Mouse (Mus musculus) liver, embryonic 16.5 days (tissue): ENCODE results near the gene Pparg. TPM values are rescaled to one million over a fixed set of nuclear protein-coding genes. Genes with fewer than 3 reads are reported as not detected.

Source experiments
- ATAC-seq: fragments of 200-750 bp; cut with Nextera tagmentation; 2 replicates; pipeline ENCODE4 v1.8.0; 2017; ENCODE audit warnings: low read depth, mild to moderate bottlenecking, moderate number of reproducible peaks, moderate library complexity
- H3K27ac ChIP-seq: fragments of 300-500 bp; sonication (generic); 2 replicates; pipeline ENCODE4 v1.5.1; 2014; ENCODE audit warnings: mild to moderate bottlenecking, low read length
- H3K27me3 ChIP-seq: fragments of 300-500 bp; sonication (generic); 2 replicates; pipeline ENCODE4 v1.6.1; 2014; ENCODE audit warnings: low read depth, low read length, mixed read lengths; ENCODE audit not compliant: control insufficient read depth, insufficient read depth
- H3K36me3 ChIP-seq: fragments of 300-500 bp; sonication (generic); 2 replicates; pipeline ENCODE4 v1.6.1; 2014; ENCODE audit warnings: mild to moderate bottlenecking; ENCODE audit not compliant: control insufficient read depth, insufficient read depth
- H3K4me1 ChIP-seq: fragments of 300-500 bp; sonication (generic); 2 replicates; pipeline ENCODE4 v1.6.1; 2014; ENCODE audit warnings: low read depth, low read length, mixed read lengths; ENCODE audit not compliant: control insufficient read depth
- H3K4me2 ChIP-seq: fragments of 300-500 bp; sonication (generic); 2 replicates; pipeline ENCODE4 v1.6.1; 2014; ENCODE audit warnings: low read depth, low read length, mixed read lengths
- H3K4me3 ChIP-seq: fragments of 300-500 bp; sonication (generic); 2 replicates; pipeline ENCODE4 v1.5.1; 2014; ENCODE audit warnings: low read depth, mild to moderate bottlenecking, low read length
- H3K9ac ChIP-seq: fragments of 300-500 bp; sonication (generic); 2 replicates; pipeline ENCODE4 v1.6.1; 2014; ENCODE audit warnings: low read depth, low read length
- H3K9me3 ChIP-seq: fragments of 300-500 bp; sonication (generic); replicated peaks from 2 replicates; pipeline ENCODE4 v1.6.1; 2016; ENCODE audit warnings: low read length; ENCODE audit not compliant: control insufficient read depth
- WGBS: fragments of 180-500 bp; shearing (Covaris S2); extraction: QIAGEN DNeasy Blood & Tissue Kit; methylation state at CpG from one replicate; pipeline ENCODE4 v1.1.7; 2014; ENCODE audit not compliant: insufficient replicate concordance; 5-methylcytosine and 5-hydroxymethylcytosine counted together
- polyA plus RNA-seq: library from polyadenylated mRNA; unstranded; fragments of >200 nt; fragmentation: Nextera tagmentation; extraction: Ambion mirVana; gene quantifications from 2 replicates; pipeline ENCODE4 v1.2.1, GENCODE M21; 2015

Gene Pparg
- polyA plus RNA-seq, 1 experiment from 2014 or later: 1.7 TPM

- H3K9me3 ChIP-seq: no peaks in the 10 kb centered on the region
- no peaks in the 10 kb centered on the region for H3K27me3 ChIP-seq
- no peaks in the 10 kb centered on the region for H3K36me3 ChIP-seq
- H3K4me3 ChIP-seq: no peak overlapping the region
- no peak overlapping the region for H3K27ac ChIP-seq
- H3K4me1 ChIP-seq: no peaks in the 10 kb centered on the region
- WGBS: 65% methylated on average over 4 of the region's 4 CpGs
- H3K4me2 ChIP-seq: no peak overlapping the region
- no peak overlapping the region for H3K9ac ChIP-seq
- no peak for ATAC-seq
Measured at GRCm38 (mm10) chr6:115389945-115390540, 29.3 kb downstream of the Pparg start.

GRCm38 (mm10) chr6:115396911-115397310 is 36.2 kb downstream of the Pparg start:
- ATAC-seq: no peak
- Histone ChIP-seq H3K9me3 (no peaks in the 10 kb centered on the region), H3K27ac (no peak overlapping the region), H3K4me1 (no peaks in the 10 kb centered on the region), H3K4me3 (no peak overlapping the region), H3K36me3 (no peaks in the 10 kb centered on the region), H3K27me3 (no peaks in the 10 kb centered on the region), H3K9ac (no peak overlapping the region), H3K4me2 (no peak overlapping the region)
- 35% methylated on average over 3 of the region's 3 CpGs for WGBS

GRCm38 (mm10) chr6:115404354-115404753 is 43.6 kb downstream of the Pparg start:
- H3K9me3 ChIP-seq: no peaks in the 10 kb centered on the region
- H3K36me3 ChIP-seq: no peaks in the 10 kb centered on the region

GRCm38 (mm10) chr6:115411477-115411876 is 50.7 kb downstream of the Pparg start:
- Histone ChIP-seq H3K4me3 (no peak overlapping the region), H3K4me1 (no peaks in the 10 kb centered on the region), H3K4me2 (no peak overlapping the region), H3K27me3 (no peaks in the 10 kb centered on the region), H3K27ac (no peak overlapping the region), H3K36me3 (no peaks in the 10 kb centered on the region), H3K9me3 (no peaks in the 10 kb centered on the region), H3K9ac (no peak overlapping the region)
- 11% methylated on average over 1 of the region's 1 CpGs for WGBS
- no peak for ATAC-seq

More at GRCm38 (mm10) chr6:115404354-115404753, 43.6 kb downstream of the Pparg start:
- H3K27ac ChIP-seq: no peak overlapping the region
- no peaks in the 10 kb centered on the region for H3K27me3 ChIP-seq
- no peak for ATAC-seq
- WGBS: 46% methylated on average over 2 of the region's 2 CpGs
- H3K4me1 ChIP-seq: no peaks in the 10 kb centered on the region
- H3K4me3 ChIP-seq: no peak overlapping the region
- H3K4me2 ChIP-seq: no peak overlapping the region
- H3K9ac ChIP-seq: no peak overlapping the region

- Histone ChIP-seq H3K4me2 (no peak overlapping the region), H3K36me3 (no peaks in the 10 kb centered on the region), H3K27me3 (no peaks in the 10 kb centered on the region), H3K4me1 (no peaks in the 10 kb centered on the region), H3K9me3 (no peaks in the 10 kb centered on the region), H3K27ac (no peak overlapping the region), H3K4me3 (no peak overlapping the region), H3K9ac (no peak overlapping the region)
- WGBS: 61% methylated on average over 3 of the region's 3 CpGs
- no peak for ATAC-seq
Measured at GRCm38 (mm10) chr6:115418171-115418570, 57.4 kb downstream of the Pparg start.

GRCm38 (mm10) chr6:115418964-115419363 is 58.2 kb downstream of the Pparg start:
- Histone ChIP-seq H3K4me1 (no peaks in the 10 kb centered on the region), H3K27ac (no peak overlapping the region), H3K4me3 (no peak overlapping the region), H3K36me3 (no peaks in the 10 kb centered on the region), H3K9me3 (no peaks in the 10 kb centered on the region), H3K27me3 (no peaks in the 10 kb centered on the region), H3K4me2 (no peak overlapping the region), H3K9ac (no peak overlapping the region)
- no peak for ATAC-seq
- 41% methylated on average over 3 of the region's 3 CpGs for WGBS

- 15% methylated on average over 1 of the region's 1 CpGs for WGBS
- H3K36me3 ChIP-seq: no peaks in the 10 kb centered on the region
- no peak overlapping the region for H3K9ac ChIP-seq
- H3K9me3 ChIP-seq: no peaks in the 10 kb centered on the region
- no peak overlapping the region for H3K27ac ChIP-seq
- no peak for ATAC-seq
- no peak overlapping the region for H3K4me3 ChIP-seq
- no peaks in the 10 kb centered on the region for H3K27me3 ChIP-seq
- no peaks in the 10 kb centered on the region for H3K4me1 ChIP-seq
- H3K4me2 ChIP-seq: no peak overlapping the region
Measured at GRCm38 (mm10) chr6:115420963-115421362, 60.2 kb downstream of the Pparg start.

GRCm38 (mm10) chr6:115421665-115422064 is 60.9 kb downstream of the Pparg start:
- ATAC-seq: no peak
- H3K27ac ChIP-seq: no peak overlapping the region
- H3K9ac ChIP-seq: no peak overlapping the region
- WGBS: 64% methylated on average over 4 of the region's 4 CpGs
- H3K4me3 ChIP-seq: no peak overlapping the region
- H3K9me3 ChIP-seq: no peaks in the 10 kb centered on the region
- H3K4me1 ChIP-seq: no peaks in the 10 kb centered on the region
- no peaks in the 10 kb centered on the region for H3K36me3 ChIP-seq
- no peak overlapping the region for H3K4me2 ChIP-seq
- H3K27me3 ChIP-seq: no peaks in the 10 kb centered on the region

- no peak for ATAC-seq
Measured at GRCm38 (mm10) chr6:115424433-115424832, 63.7 kb downstream of the Pparg start.

More at GRCm38 (mm10) chr6:115424433-115424832, 63.7 kb downstream of the Pparg start:
- no peaks in the 10 kb centered on the region for H3K9me3 ChIP-seq
- H3K27me3 ChIP-seq: no peaks in the 10 kb centered on the region
- WGBS: 53% methylated on average over 3 of the region's 3 CpGs
- no peaks in the 10 kb centered on the region for H3K4me1 ChIP-seq
- no peaks in the 10 kb centered on the region for H3K36me3 ChIP-seq
- no peak overlapping the region for H3K4me3 ChIP-seq
- no peak overlapping the region for H3K4me2 ChIP-seq
- H3K27ac ChIP-seq: no peak overlapping the region
- H3K9ac ChIP-seq: no peak overlapping the region
